ENCODE assay signal across 20 mouse cellular contexts in the genomic region with DNA sequence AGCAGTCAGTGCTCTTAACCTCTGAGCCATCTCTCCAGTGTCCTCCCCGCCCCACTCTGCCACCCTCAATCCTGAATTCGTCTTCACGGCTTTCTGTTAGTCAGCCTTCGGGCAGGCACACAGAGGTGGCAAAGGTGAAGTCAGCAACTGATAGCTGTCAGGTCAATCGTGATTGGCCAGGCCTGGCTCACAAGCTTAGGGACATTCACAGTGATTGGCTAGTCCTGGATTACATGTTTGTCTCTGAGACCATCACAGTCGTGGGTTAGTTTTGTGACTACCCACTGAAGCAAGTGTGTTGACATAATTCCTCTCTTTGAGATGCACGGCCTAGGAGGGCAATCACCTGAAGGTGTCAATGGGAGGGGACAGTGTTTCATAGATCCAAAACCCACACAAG.
"Had no signal": no experiment of that assay in that cellular context is flagged by ENCODE, and none has a peak within 500 bp of the region (broad histone marks: within the 10 kb centered on the region; RNA-seq: fewer than 3 reads in every experiment).

No protein-coding gene starts in this region.

- H3K27ac ChIP-seq: limb, embryonic 10.5 days; limb, embryonic 13.5 days; liver, embryonic 12.5 days; liver, embryonic 15.5 days; lung, embryonic 15.5 days; midbrain, embryonic 10.5 days; midbrain, embryonic 13.5 days had no signal

- H3K9me3 ChIP-seq: limb, embryonic 10.5 days; limb, embryonic 13.5 days; liver, embryonic 12.5 days; liver, embryonic 15.5 days; lung, embryonic 15.5 days; midbrain, embryonic 10.5 days; midbrain, embryonic 13.5 days had no signal

- ATAC-seq: liver, embryonic 12.5 days; midbrain, embryonic 13.5 days; midbrain, embryonic 16.5 days had no signal

- H3K4me1 ChIP-seq: limb, embryonic 13.5 days; lung, embryonic 15.5 days; midbrain, embryonic 10.5 days; midbrain, embryonic 13.5 days had no signal

- H3K4me3 ChIP-seq: limb, embryonic 10.5 days; limb, embryonic 13.5 days; liver, embryonic 12.5 days; liver, embryonic 15.5 days; lung, embryonic 15.5 days; midbrain, embryonic 10.5 days; midbrain, embryonic 13.5 days had no signal

- DNase-seq: kidney, adult 18-20 months; kidney, adult 9 months; kidney, postnatal 14 days; kidney, postnatal 4 days; liver; lung, adult 18-20 months; lung, postnatal 10 days; lung, postnatal 36 days; right cerebral cortex, postnatal 25 days; spleen, adult 18-20 months; thymus, adult 18-20 months; thymus, postnatal 4 days had no signal

- H3K9ac ChIP-seq: limb, embryonic 13.5 days; liver, embryonic 12.5 days; liver, embryonic 15.5 days; lung, embryonic 15.5 days; midbrain, embryonic 13.5 days had no signal

- H3K27me3 ChIP-seq: limb, embryonic 13.5 days; liver, embryonic 12.5 days; liver, embryonic 15.5 days; lung, embryonic 15.5 days; midbrain, embryonic 13.5 days had no signal
